Mouse (Mus musculus): ENCODE measurements around the gene Git2.
A peak's percentile ranks its signal among the peaks of the same experiment; 100 is the strongest.

Gene Git2

GRCm38 (mm10) chr5:114719003-114719927 lies 56.1 kb downstream of the Git2 start:
- DNase-seq = peak in 1 of 2 experiments; percentile 45

DNA sequence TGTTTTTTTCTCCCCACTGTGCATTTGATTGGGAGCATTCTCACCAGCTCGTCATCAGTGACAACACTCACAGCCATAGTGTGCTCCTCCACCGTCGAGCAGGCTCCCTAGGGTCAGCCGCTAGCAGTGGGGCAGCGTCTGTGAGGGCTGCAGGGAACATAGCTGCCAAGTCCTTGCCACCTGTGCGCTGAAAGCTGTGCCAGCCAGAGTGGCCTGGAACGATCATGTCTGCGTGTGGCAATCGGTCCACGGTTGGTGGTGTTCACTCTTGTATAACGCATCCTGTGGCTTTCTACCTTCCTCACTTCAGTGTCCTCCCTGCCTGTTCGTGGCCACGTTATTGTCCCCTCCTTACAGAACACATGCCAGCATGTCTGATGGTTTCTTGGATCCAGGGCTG lies 56.8 kb downstream of the Git2 start:
- DNase-seq = peak; percentile 92 to 96

- DNase-seq = peak in 1 of 2 experiments; percentile 61
Observed at GRCm38 (mm10) chr5:114717937-114718336, 57.4 kb downstream of the Git2 start.

DNA sequence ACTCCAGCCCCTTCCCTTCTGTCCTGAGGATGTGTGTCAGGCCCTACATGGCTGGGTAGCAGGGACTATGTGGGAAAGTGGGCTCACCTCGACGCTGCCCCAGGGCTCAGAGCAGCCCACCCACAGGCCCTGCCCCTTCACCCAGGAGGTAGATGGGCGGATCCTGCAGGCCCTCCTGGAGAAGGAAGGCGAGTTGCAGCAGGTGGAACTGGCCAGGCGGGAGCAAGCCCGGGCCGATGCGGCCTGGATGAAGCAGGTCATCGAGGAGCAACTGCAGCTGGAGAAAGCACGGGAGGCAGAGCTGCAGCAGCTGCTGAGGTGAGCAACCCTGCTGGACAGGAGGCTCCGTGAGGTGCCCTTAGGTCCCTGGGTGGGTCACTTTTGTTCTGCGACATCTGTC lies 58.0 kb downstream of the Git2 start:
- peak in 1 of 2 experiments; percentile 30 for DNase-seq

- DNase-seq = peak; percentile 68 to 77
Observed at GRCm38 (mm10) chr5:114714551-114714950, 60.8 kb downstream of the Git2 start.

GRCm38 (mm10) chr5:114709357-114709756 lies 66.0 kb downstream of the Git2 start:
- no peak for DNase-seq

GRCm38 (mm10) chr5:114708491-114708890 lies 66.8 kb downstream of the Git2 start:
- DNase-seq = peak; percentile 86 to 91

DNA sequence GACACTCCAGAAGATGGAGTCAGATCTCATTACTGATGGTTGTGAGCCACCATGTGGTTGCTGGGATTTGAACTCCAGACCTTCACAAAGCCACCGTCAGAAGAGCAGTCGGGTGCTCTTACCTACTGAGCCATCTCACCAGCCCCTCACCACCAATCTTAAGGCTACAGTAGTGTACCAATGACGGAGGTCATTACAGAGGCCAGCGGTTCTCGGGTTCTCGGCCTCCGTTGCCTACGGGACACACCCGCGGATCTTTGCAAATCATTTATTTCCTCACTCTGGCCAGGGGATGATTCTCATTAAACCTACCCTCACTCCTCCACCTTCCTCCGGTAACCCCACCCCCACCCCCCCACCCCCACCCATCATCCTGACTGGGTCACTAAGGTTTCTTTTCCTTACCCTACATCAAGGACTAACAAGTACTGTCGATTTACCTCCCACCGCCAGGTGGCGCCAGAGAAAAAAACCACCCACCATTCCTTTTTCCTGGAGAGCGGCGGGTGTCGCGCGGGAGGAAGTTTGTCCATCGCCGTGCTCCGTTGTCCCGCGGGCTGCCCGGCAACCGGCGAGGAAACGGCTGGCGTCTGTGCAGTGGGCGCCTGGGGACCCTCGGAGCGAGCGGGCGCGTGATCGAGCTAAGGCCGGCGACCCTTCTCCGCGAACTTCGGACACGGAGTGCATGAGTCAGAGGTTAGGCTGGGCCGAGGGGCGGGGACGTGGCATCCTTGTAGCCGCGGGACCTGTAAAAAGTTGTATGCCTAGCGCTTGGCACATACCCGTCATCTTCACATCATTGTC lies 67.8 kb downstream of the Git2 start, which contains the start of gene Tchp:
Gene Tchp (plus strand): TSS at position 496 of the 804 bp plus-strand sequence.
- peak; percentile 97 to 98 for DNase-seq

- DNase-seq = peak; percentile 80 to 83
Observed at GRCm38 (mm10) chr5:114702403-114703392, 72.6 kb downstream of the Git2 start.

- DNase-seq = no peak
Observed at GRCm38 (mm10) chr5:114699015-114699414, 76.3 kb downstream of the Git2 start.

DNA sequence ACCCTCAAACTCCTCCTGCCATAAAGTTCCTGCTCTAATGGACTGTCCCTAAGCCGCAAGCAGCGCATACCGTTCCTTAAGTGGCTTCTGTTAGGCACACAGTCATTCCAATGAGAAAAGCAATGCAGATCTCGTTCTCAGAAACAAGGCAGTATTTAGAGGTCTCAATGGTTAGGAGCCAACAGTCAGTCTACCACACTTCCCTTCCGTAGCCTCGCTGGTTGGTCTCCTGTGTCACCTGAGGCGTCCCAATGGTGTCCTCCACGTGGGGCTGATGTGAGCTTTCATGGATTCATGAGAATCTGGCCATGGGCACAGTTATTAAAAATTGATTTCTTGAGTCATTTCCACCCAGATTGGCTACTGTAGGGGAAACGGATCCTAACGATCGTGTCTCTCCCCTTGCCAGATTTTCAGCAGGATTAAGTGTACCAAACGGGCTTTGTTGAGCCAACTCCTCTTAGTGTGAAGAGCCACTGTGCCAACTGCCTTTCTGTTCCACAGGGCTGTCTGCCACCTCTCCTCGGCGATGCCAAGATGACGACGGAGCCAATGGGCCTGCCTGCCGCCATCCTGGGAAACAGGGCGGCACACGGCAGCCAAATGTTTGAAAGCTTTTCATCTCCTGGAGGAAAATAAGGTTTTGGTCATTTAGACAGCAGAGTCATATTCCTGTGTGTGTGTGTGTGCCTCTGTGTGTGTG lies 77.1 kb downstream of the Git2 start:
- peak; percentile 98 for DNase-seq

DNA sequence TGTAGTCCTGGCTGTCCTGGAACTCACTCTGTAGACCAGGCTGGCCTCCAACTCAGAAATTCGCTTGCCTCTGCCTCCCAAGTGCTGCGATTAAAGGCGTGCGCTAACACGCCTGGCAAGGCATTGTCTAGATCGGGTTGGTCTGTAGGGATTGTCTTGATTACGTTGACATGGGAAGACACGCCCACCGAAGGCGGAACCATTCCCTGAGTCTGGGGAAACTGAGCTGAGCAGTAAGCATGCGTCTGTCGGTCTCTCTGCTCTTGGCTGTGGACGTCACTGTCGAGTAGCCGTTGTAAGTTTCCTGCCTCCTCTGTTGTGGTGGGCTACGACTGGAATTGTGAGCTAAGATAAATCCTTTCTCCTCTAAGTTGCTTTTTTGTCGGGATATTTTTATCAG lies 78.4 kb downstream of the Git2 start:
- DNase-seq = no peak

DNA sequence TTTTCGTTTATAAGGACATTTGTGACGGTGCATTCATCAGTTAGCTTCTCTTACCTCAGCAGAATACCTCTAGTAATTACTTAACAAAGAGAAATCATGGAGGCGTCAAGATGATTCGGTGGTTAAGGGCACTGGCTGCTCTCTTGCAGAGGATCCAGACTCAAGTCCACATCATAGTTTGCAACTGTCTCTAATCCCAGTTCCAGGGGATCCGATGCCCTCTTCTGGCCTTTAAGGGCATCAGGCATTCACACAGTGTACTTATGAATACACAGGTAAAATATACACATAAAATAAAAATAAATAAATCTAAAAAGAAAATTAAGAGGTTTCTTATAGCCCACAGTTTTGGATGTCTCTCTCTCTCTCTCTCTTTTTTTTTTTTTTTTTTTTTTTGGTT lies 79.5 kb downstream of the Git2 start:
- DNase-seq = no peak

DNA sequence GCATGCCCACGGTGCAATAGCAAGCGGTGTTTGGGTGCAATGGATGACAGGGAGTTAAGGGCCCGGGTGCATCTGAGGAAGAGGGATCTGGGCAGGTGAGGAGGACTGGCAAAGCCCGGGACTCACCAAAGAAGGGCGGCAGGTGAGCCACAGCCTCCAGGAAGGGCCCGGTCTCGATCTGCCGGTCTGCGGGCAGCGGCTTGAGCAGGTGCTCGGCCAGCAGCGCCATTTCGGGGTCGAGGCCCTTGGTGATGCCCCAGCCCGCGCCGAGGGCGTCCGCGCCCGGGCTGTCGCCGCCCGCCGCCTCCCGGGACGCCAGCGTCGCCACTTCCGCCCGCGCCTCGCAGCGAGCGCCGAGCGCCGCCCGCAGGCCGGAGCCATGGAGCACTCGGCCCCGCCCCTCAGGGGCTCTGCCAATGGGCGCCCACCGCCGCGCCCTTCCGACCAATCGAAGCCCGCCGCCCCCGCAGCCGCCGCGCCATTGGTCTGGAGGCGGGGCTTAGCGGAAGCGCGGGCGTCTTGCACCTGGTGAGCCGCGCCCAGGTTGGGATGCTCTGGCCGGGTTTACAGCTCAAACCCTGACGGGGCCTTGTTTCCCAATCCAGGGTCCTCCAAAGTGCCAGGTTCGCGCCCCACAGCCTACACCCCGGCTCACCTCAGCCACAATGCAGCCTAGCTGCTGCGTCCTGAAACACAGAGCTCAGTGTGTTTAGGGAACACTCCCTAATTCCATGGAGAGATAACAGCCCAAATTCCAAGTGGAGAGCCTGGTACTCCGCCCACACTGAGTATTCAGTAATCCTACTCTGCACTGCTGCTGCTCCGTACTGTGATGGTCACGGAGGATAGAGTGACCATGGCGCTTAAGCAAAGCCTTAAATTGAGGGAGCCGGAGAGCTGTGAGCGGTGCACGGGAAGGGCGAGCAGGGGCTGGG lies 84.4 kb downstream of the Git2 start, which contains the start of gene Gltp:
Gene Gltp (minus strand): TSS at position 352 of the 935 bp plus-strand sequence.
- peak; percentile 97 for DNase-seq

- peak; percentile 48 to 50 for DNase-seq
Observed at GRCm38 (mm10) chr5:114689700-114690366, 85.5 kb downstream of the Git2 start.

GRCm38 (mm10) chr5:114688703-114689102 lies 86.6 kb downstream of the Git2 start:
- DNase-seq = peak; percentile 58 to 59

DNA sequence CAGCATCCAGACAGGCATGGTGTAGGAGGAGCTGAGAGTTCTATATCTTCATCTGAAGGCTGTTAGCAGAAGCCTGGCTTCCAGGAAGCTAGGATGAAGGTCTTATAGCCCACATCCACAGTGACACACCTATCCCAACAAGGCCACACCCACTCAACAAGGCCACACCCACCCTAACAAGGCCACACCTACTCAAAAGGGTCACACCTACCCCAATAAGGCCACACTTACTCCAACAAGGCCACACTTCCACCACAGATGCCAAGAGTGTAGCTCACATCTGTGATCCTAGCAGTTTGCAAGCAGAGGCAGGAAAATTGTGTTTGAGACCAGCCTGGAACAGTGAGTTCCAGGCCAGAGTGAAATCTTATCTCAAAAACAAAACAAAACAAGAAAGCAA lies 87.4 kb downstream of the Git2 start:
- no peak for DNase-seq

DNA sequence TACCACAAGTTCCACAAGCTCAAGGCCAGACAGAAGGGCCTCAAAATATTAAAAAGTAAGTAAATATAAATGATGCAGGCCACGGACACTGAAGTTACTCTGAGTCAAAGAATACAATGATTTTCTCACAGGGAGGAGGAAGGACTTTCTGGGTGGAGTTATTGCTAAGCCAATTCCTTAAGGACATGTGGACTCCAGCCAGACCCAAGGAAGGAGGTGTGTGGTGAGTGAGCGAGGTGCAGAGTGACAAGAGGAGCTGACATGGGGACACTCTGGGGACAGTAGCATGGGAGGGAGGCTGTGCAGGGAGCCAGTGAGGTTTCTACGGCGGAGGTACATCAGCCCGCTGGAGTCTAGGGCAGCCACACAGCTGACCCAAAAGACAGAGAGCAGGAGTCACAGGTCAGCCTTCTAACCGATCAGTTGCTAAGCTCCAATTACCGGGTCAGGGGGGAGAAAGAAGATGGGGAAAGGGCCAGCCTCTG lies 88.5 kb downstream of the Git2 start:
- DNase-seq = no peak

- DNase-seq = no peak
Observed at GRCm38 (mm10) chr5:114685986-114686385, 89.3 kb downstream of the Git2 start.

DNA sequence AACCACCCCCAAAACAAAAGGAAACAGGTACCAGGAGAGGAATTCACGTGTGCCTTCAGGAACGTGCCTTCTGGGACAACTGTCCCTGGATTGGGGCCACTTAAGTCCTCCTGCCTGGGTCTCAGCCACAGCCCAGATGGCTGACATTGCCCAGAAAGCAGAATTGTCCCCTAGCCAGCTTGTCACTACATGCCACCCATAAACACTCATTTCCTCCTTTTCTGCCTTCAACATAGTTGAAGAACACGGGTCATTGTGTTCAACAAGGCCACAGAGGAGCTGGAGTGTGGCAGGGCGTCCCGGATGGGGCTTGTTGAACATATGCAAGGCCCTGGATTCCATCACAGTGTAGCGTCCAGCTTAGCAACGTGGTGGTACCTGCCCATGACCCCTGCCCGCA lies 93.6 kb downstream of the Git2 start:
- peak; percentile 76 to 81 for DNase-seq

Data from cerebellum, postnatal 10 days (tissue).